Mouse (Mus musculus) liver, embryonic 14.5 days (tissue): Measurements from ENCODE around the gene Itga6.

Source experiments
- CTCF ChIP-seq: IDR thresholded peaks from 2 replicates; pipeline ENCODE4 v1.5.1; 2016; ENCODE audit warnings: antibody characterized with exemption, low read depth, control low read depth
- EP300 ChIP-seq: IDR thresholded peaks from 2 replicates; pipeline ENCODE4 v1.6.1; 2016; ENCODE audit warnings: antibody characterized with exemption, low read depth

DNA sequence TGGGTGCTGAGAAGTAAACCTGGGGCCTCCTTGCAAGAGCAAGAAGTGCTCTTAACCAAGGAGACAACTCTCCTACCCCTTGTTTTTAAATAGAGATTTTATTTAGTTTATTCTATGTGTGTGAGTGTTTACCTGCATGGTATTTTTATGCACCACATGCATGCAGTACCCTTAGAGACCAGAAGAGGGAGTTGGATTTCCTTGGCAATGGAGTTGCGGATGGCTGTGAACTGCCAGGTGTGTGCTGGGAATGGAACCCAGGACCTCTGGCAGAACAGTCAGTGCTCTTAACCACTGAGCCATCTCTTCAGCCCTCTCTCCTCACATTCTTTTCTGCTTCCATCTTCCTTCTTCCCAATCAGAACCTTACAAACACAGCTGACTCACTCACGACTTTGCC, 9.2 kb upstream of the Itga6 start:
- TF ChIP-seq CTCF, result peak; percentile 61
- no peak for TF ChIP-seq EP300
